ENCODE assay signal across 28 mouse cellular contexts in genomic region chr11:101457631-101458030, GRCm38 (mm10). TPM values are rescaled to one million over a fixed set of nuclear protein-coding genes. Genes with fewer than 3 reads are reported as not detected.
"Had no signal": no experiment of that assay in that cellular context is flagged by ENCODE, and none has a peak within 500 bp of the region (broad histone marks: within the 10 kb centered on the region; RNA-seq: fewer than 3 reads in every experiment).

No protein-coding gene starts in this region.

- H3K27me3 ChIP-seq: heart, embryonic 13.5 days; heart, embryonic 15.5 days; hindbrain, embryonic 12.5 days; intestine, embryonic 15.5 days; limb, embryonic 12.5 days; liver, embryonic 13.5 days had no signal

- ATAC-seq: hindbrain, embryonic 16.5 days; inflammation-experienced regulatory T-cells, adult 6 months; intestine, embryonic 15.5 days; intestine, postnatal 0 days; liver, postnatal 0 days had no signal

- DNase-seq: gastrocnemius, adult 2 months; gastrocnemius, postnatal 10 days; gastrocnemius, postnatal 25 days; heart, adult 2 months; heart, postnatal 4 days; kidney, adult 18-20 months; kidney, adult 8-10 months; kidney, postnatal 14 days; kidney, postnatal 4 days; liver; liver, embryonic 13.5 days; liver, postnatal 0 days had no signal

- H3K9me3 ChIP-seq: heart, embryonic 13.5 days; heart, embryonic 15.5 days; hindbrain, embryonic 10.5 days; hindbrain, embryonic 12.5 days; intestine, embryonic 15.5 days; limb, embryonic 10.5 days; liver, embryonic 13.5 days; liver, embryonic 15.5 days had no signal

- H3K4me2 ChIP-seq: heart, embryonic 11.5 days; heart, embryonic 13.5 days; heart, embryonic 15.5 days; hindbrain, embryonic 12.5 days; intestine, embryonic 15.5 days; limb, embryonic 12.5 days; liver, embryonic 11.5 days; liver, embryonic 13.5 days; liver, embryonic 15.5 days had no signal

- H3K27ac ChIP-seq: gastrocnemius, adult 2 months; heart, adult 2 months; heart, embryonic 13.5 days; heart, embryonic 15.5 days; hindbrain, embryonic 10.5 days; intestine, embryonic 15.5 days; kidney, postnatal 0 days; layer of hippocampus, adult 2 months; left cerebral cortex, adult 2 months; limb, embryonic 10.5 days; limb, embryonic 12.5 days; liver, embryonic 13.5 days; liver, embryonic 15.5 days had no signal

- H3K4me3 ChIP-seq: gastrocnemius, adult 2 months; heart, adult 2 months; heart, embryonic 13.5 days; heart, embryonic 15.5 days; hindbrain, embryonic 10.5 days; hindbrain, embryonic 12.5 days; intestine, embryonic 15.5 days; layer of hippocampus, adult 2 months; left cerebral cortex, adult 2 months; limb, embryonic 10.5 days; limb, embryonic 12.5 days; liver, embryonic 13.5 days; liver, embryonic 15.5 days had no signal

- H3K9ac ChIP-seq: heart, embryonic 13.5 days; heart, embryonic 15.5 days; hindbrain, embryonic 12.5 days; intestine, embryonic 15.5 days; limb, embryonic 12.5 days; liver, embryonic 13.5 days; liver, embryonic 15.5 days; liver, postnatal 0 days had no signal

RNA-seq across cellular contexts. Expression of gene Rnd2, which starts 7.2 kb away (rescaled TPM):
- polyA plus RNA-seq: inflammation-experienced regulatory T-cells, adult 6 months had no signal
